Mouse (Mus musculus): ENCODE measurements at regions not wholly inside any gene's neighbourhood (a gene's known extent, or its start where the extent isn't known, plus 50 kb on each side); places are given as distances from the start of the nearest gene placed in this dataset.

DNA sequence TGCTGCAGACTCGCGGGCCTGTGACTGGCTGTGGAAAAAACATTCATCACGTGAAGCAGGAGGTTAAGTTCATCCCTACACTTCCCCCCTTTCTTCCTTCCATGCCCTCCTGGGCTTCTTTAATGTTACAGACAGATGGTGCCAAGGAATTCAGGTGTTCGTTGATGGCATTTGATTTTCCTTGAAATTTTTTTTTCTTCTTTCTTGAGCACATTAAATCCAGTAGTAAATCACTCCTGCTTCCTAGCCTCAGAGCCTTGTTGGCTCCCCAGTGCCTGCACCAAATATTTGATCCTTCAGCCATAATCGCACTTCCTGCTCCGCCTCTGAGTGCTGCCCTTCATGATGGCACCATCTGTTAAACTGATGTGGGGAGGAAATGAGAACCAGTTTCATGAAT lies 184.8 kb downstream of the Cmpk2 start:
- no peak for DNase-seq (ENCODE audit: low read depth, low spot score)

DNA sequence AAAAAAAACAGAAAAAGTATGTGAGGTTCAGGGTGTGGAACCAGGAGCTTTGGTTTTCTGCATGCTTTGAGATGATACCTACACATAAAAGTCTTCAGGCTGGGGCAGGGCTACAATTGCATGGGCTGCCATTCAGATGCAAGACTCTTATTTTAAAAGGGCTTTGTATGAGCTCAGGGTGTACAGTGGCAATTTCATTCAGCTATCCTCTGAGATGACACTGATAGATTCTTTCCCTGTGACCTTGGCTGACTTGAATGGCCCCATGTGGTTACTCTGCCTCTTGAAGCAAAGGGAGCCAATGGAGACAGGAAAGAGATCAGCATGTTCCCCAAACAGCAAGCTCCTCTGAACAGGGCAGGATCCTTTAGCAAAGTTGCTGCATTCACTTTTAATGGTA lies 177.1 kb downstream of the Cmpk2 start:
- DNase-seq (ENCODE audit: low read depth, low spot score) = no peak

DNA sequence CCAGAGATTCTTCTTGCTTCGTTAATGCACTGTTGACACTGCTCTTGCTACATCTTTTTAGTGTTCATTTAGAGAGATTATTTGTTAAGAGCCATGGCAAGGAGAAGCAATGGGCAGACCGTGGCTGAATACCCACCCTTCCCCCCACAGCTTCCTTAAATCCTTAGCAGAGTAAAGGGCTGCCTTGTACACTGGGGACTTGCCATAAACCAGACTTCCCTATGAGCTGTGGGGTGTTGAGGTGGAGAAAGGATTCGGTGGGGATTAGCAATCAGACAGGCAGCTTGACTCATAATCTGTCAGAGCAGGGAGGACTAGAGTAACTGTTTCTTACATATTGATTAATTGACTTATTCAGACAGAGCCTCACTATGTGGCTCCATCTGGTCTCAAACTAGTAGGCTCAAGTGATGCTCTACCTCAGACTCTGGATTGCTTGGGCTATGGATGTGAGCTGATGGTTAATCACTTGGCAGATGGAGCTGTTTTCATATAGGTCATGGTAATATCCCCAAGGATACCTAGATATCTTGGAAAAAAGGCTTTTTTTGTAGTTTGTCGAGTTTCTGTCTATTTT lies 166.7 kb downstream of the Cmpk2 start:
- DNase-seq (ENCODE audit: low read depth, low spot score) = no peak

DNA sequence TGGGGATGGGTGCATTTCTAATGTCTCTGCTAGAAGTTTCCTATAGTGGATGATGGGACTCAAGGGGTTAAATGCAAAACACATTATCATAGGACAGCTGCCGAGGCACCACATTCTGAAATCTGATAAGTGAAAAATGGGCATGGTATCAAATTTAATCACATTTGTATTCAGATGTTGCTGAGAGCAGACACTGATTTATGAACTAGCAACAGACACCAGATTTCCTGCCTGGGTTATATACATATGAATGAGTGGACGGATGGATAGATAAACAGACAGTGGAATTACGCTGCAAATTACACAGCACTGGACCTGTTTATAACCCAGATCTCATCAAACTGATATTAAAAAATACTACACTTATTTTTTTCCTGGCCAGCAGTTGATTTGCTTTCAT lies 166.2 kb downstream of the Cmpk2 start:
- no peak for DNase-seq (ENCODE audit: low read depth, low spot score)

DNA sequence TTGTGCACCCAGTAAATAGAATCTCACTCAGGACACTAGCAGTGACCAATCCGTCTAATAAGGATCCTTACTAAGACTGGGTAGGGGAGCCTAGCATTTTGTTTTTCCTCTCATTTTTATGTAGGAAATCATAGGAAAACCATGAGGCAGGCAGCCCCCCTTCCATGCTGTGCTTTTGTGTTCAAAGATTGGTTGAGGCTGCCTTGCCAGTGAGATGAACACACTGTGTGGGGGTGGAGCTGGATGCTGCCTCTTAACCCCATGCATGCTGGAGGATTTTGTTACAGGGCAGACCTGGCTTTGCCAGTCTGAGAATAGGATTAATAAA lies 162.8 kb downstream of the Cmpk2 start:
- peak; percentile 15 for DNase-seq (ENCODE audit: low read depth, low spot score)

DNA sequence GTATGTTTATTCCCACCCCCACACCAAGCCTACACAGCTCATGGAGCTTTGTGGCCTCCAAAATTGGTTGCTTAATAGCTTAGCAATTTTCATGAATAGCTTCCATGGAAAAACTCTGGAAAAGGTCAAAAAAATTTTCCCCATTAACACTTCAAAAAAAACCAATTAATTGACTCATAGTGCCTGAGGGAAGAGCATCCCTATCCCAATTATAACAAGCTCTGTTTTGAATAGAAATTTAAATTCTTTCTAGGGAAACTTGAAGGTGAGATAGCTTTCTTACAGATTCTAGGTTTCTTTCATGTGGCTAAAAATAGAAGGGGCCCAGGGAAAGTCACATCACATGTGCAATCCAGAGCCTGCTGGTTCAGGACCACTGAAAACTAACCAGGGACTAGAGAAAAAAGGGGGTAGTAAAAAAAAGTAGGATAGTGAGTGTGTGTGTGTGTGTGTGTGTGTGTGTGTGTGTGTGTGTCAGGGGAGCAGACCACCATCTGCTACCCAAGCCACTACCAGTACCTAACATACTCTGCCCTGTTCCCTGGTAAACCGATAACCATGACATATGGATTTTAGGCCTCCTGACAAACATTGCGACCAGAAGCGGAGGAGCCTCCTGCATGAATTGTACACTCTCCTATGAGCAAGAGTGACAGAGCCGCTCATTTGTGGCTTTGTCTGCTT lies 162.2 kb downstream of the Cmpk2 start:
- DNase-seq (ENCODE audit: low read depth, low spot score) = no peak

DNA sequence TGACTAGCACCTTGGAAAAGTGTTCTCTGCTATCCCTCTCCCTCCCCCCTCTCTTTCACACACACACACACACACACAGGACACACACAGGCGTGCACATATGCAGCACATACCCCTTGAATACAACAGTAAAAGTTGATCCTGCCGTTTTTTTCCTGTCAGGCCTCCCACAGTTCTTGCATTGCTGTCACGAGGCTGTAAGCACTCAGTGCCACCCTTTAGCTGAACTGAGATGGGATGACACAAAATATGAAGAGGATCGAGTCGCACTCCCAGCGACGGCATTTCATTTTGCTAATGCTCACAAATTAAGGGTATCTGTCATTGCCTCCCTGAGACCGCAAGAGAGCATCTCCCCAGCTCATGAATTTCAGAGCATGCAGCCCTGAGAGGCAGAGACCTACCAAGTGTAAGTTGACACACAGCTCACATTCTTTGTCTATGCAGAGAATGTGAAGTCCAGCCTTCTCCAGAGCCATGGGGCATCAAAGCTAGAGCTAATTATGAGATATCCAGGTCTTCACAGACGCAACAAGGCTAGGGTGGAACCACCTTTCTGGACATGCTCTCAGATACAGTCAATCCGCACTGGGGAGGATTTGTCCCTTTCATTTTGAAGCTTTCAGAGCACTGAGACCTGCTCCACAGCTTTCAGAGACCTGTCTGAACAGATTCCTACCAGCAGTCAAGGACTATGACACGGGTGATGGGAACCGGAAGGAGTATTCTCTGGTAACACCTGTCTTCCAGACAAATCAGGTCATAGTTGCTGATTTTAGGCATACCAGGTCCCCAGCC lies 152.3 kb downstream of the Cmpk2 start:
- peak; percentile 51 for DNase-seq (ENCODE audit: low read depth, low spot score)

DNA sequence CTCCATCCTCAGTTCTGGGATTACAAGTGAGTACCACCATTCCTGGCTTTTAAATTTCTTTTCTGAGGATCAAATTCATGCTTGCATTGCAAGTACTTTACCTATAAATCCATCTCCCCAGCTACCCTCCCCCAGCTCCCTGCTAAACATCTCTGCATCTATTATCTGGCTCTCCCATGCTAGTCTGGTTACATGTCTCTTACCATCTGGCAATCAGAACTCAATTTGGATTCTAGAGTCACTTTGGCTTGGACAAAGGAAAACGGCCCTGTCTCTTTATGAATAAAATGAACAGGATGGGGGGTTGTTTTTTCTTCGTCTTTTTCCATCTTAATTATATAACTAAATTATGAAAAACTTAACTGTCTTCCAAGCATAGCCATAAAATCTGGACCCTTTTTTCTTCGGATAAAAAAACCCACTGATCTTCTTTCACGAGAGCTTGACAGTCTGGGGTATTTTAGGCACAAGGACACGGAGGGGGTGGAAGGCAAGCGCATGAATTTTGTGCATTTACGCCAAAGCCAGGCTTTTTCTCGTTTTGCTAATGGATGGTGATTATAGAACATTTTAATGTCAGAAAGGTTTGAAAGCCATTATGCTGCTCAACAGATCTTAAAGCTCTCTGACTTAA lies 151.6 kb downstream of the Cmpk2 start:
- DNase-seq (ENCODE audit: low read depth, low spot score) = peak; percentile 61

DNA sequence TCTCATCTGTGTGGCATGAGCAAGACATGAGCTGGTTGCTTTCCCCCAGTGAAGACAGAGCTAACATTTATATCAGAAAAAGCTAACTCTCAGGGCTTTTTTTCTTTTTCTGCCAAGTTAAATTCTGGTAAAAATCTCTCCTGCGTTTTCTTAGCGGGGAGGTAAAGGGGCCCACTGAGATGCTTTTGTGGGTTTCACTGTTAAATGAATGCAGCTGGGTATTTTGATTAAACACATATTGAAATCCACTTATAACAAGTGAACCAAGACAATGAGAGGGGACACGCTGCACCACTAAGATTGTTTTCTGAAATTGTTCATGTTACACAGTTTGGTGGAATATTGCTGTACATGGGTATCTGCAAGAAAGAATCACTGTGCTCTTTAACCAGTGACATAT lies 149.0 kb downstream of the Cmpk2 start:
- no peak for DNase-seq (ENCODE audit: low read depth, low spot score)

DNA sequence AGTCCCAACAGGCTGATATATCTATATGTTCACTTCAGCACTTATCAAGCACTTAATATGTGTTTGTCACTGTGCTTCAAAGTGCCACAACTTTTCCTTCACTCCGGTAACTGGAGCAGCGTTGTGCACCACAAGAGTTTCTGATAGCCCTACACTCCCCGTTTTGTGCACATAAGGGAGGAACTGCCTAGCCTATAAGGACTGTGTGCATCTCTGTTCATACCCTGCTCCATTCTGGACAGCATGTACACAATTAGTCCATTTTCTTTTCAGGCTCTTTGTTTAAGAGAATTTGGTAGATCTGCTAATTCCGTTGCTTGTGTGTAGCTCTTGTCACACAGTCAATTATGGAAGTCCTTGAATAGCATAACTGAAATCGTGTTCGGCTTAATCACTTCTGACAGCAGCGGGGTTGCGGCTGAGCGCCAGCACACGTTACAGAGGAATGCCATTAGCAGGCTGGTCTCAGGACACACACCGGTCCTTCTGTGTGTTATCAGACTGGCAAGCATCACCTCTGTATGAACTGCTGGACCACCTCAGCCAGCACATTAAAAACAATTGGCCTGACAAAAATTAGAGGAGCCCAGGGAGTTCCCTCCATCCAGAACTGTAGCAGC lies 144.2 kb downstream of the Cmpk2 start:
- DNase-seq (ENCODE audit: low read depth, low spot score) = no peak

DNA sequence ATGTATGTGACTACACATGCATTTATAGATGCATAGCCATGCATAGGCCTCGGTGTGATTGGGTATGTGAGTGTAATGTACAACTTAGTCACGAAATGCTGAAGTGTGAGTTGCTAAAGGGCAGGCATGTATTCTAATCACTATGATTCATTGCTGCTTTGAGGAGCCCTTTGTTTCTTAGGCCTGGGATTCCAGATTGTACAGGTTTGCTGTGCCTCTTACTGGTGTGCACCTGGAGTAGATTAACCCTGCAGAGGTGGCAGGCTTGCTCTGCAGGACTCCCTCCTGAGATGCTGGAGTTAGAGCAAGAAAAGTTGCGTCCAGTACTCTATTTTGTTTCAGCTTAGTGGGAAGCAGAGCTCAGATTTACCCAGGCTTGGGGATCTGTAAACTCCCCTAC lies 141.1 kb downstream of the Cmpk2 start:
- DNase-seq (ENCODE audit: low read depth, low spot score) = no peak

DNA sequence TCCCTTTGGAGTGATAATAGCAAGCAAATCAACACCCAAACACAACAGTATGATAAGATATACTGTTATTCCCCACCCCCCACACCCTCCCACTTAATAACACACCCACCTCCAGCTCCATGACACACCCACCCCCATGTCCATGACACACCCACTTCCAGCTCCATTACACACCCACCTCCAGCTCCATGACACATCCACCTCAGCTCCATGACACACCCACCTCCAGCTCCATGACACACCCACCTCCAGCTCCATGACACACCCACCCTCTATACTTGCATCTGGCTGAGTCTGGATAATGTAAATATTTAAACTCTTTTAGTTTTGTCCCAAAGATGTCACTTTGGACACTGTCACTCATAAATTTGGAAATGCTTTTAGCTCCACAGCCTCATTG lies 129.5 kb downstream of the Cmpk2 start:
- no peak for DNase-seq (ENCODE audit: low read depth, low spot score)

DNA sequence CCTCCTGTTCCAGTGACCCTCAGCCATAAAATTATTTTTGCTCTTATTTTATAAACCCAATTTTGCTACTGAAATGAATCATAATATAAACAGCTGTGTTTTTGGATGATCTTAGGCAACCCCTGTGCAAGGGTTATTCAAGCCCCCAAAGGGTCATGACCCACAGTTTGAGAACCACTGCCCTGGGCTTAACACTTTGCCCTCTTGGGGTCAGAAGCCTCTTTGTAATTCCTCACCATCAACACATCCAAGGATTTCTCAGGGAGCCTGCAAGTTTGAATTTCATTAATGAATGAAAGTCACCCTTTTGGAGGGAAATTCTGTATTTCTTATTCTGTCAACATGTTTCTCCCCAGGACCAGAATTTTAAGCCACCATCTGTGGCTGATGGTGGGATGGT lies 123.1 kb downstream of the Cmpk2 start:
- DNase-seq (ENCODE audit: low read depth, low spot score) = no peak

DNA sequence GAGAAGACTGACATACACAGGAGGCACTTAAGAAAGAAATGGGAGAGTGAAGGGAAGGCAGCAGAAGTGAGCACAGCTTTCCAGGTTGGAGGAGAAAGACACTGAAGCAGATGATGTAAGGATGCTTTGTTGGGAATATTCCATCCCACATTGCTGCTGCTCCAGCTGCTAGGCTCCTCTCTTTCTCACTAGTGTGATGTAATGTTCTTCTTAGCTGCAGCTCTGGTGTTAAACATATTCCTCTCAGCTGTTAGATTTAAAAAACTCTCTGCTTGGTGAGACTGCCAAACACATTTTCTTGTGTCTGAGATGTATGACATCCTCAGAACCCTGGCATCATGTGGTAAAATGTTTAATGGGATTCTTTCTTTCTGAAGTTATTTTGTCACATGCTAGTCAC lies 120.1 kb downstream of the Cmpk2 start:
- DNase-seq (ENCODE audit: low read depth, low spot score) = peak; percentile 84

DNA sequence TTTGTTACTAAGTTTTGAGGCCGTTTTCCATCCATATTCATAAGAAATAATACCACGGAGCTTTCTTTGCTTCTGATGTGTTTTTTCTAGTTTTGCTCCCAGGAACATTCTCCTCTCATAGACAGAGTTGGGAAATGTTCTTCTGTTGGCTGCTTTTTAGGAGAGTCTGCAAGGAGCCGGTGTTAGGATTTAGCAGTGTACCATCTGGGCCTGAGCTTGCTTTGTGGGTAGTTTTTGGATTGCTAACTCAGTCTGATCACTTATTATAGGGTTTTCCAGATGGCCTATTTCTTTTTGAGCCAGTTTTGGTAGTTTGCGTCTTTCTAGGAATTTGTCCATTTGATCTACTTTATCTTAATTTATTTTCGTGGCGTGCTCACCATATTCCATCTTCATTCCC lies 108.4 kb downstream of the Cmpk2 start:
- peak; percentile 85 for DNase-seq (ENCODE audit: low read depth, low spot score)

DNA sequence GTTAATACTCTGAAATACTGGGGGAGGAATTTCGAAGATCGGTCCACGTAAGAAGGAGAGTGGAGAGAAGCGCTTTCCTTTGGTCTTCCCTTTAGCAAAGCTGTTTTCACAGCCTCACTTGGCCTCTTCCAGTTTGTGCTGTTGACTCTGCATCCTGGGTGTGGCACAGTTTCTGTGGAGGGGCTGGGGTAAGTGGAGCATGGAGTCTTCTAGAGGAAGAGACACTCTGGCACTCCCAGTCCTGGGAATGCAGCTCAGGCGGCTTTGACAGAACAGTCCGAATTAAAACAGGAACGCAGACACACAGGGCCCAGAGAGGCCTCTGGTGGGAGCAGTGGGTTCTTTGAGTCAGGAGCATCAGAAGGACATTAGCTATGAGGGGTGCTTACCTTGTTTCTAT lies 102.6 kb downstream of the Cmpk2 start:
- DNase-seq (ENCODE audit: low read depth, low spot score) = no peak

DNA sequence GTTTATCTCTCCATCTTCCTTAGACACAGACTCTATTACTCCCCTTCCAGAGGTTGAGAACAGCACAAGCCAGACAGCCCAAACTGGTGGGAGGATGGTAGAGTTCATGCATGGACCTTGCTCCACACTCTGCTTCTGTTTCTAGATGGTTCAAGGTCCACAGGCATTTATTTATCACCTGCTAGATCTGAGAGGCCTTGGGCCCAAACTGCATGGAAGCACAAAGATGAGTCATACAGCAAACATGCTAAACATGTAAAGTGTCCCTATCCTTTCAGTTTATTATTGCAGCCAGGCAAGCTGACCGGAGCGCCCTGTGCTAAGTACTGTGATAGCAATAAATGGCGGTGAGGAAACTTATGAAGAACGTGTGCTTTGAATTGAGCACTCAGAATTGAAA lies 98.4 kb downstream of the Cmpk2 start:
- DNase-seq (ENCODE audit: low read depth, low spot score) = no peak

DNA sequence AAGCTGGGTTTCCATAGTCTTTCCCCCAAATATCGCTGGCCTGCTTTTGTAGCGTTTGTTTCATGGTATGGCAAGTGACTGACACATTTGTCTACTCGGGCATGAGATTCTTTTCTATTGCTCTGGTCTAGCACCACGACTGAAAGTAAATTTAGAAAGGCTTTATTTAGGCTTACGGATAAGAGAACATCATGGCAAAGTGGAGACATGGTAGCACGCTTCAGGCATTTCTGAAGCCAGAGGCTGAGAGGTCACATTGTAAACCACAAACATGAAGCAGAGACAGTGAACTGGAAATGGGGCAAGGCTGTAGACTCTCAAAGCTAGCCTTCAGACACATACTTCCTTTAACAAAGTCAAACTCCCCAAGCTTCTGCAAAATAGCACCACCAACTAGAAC lies 93.9 kb downstream of the Cmpk2 start:
- no peak for DNase-seq (ENCODE audit: low read depth, low spot score)

DNA sequence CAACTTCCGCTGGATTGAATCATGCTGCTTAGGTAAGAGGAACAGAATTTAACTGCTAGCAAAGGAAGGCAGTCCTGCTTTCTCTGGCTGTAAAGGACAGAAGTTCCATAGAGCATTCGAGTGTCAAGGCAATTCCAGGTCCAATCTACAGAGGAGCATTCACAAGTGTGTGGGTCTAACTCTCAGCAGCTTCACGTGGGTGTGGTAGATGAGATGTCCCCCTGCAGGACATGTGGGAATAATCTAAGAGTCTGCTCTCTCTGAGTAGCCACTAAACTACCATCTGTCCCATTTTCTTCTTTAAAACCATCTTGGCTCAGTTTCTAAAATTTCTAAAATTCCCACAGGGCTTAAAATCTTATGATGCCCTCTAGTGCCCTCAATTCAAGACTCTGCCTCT lies 90.6 kb downstream of the Cmpk2 start:
- DNase-seq (ENCODE audit: low read depth, low spot score) = peak; percentile 40

DNA sequence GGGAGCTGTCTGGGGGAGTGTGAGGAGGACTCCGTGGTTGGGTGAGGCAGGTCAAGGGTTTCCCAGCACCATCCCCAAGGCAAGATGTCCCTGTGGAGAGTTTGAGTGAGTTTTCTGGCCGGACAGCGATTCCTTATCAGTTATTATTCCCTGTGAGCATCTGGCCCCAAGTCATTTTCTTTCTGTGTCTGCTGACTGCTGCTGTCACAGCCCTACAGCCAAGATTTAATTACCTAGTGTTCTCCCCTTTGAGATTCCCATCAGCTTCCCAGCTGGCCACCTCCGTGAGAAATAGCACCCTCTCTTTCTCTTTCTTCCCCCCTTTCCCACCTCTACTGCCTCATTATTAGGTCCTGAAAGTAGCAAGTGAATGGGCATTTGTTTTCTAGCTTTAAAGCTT lies 88.4 kb downstream of the Cmpk2 start:
- DNase-seq (ENCODE audit: low read depth, low spot score) = no peak

DNA sequence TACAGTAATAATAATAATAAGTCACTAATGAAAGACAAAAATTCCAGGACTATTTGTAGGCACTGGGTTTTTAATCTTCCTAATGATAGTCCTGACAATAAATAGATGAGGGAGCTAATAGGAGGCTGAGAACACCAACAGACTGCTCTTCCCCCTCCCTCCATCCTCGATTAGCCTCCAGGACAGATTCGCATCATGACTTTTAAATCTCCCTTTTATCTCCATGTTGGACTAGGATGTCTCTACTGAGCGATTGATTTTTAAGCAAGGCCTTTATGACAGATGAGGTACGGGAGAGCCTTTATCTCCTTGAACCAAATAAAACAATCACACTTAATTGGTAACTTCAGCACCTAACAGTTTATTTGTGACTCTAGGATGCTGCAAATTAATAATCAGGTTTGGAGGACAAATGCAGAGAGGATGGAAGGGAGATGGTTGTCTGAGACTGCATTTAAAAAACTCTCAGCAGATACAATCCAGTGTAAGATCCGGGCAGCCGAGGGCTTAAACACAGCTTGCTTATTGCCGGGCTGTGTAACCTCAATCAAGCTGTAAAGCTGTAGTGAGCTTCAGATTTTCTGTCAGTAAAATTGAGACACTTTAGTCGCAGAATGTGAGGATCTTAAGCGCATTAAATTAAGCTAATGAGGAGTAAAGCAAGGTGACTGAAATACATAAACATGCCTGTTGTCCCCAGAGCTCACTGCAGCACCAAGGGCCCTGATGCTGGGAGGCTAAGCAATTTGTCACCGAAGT lies 82.3 kb downstream of the Cmpk2 start:
- no peak for DNase-seq (ENCODE audit: low read depth, low spot score)

DNA sequence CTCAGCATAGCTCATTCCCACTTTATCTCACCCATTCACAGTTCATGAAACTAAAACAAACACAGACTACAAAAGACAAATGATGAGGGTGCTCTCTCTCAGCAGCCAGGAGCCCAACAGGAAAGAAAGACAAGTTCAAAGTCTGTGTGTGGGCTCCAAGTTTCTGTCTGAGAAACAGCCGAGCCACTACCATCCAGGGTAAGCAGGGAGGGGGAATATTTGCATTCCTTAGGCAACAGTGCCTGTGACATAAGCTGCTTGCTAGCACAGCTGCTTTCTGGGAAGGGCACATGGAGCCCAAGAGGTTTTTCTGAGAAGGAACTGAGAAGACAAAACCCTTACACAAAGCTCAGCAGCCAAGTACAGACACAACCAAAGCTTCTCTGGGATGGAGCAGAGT lies 78.5 kb downstream of the Cmpk2 start:
- DNase-seq (ENCODE audit: low read depth, low spot score) = no peak

Measured in brain, adult 2 months (tissue).